Mouse (Mus musculus) embryonic facial prominence, embryonic 10.5 days (tissue): Measurements from ENCODE around the gene Gxylt2. TPM values are rescaled to one million over a fixed set of nuclear protein-coding genes. Genes with fewer than 3 reads are reported as not detected.

Source experiments
- DNase-seq: peaks from one replicate; pipeline ENCODE4 v3.0.0-alpha.2; 2017; ENCODE audit warnings: low spot score
- H3K27ac ChIP-seq: fragments of 300-500 bp; sonication (generic); replicated peaks from 2 replicates; pipeline ENCODE4 v1.5.1; 2016; ENCODE audit warnings: mild to moderate bottlenecking
- H3K27me3 ChIP-seq: fragments of 300-500 bp; sonication (generic); replicated peaks from 2 replicates; pipeline ENCODE4 v1.6.1; 2016; ENCODE audit warnings: low read depth, mild to moderate bottlenecking; ENCODE audit not compliant: poor library complexity, severe bottlenecking
- H3K36me3 ChIP-seq: fragments of 300-500 bp; sonication (generic); replicated peaks from 2 replicates; pipeline ENCODE4 v1.6.1; 2016; ENCODE audit warnings: mild to moderate bottlenecking, moderate library complexity
- H3K4me1 ChIP-seq: fragments of 300-500 bp; sonication (generic); 2 replicates; pipeline ENCODE4 v1.6.1; 2016
- H3K4me3 ChIP-seq: fragments of 300-500 bp; sonication (generic); 2 replicates; pipeline ENCODE4 v1.5.1; 2016; ENCODE audit warnings: mild to moderate bottlenecking, moderate library complexity
- H3K9me3 ChIP-seq: fragments of 300-500 bp; sonication (generic); 2 replicates; pipeline ENCODE4 v1.6.1; 2016; ENCODE audit warnings: mild to moderate bottlenecking
- WGBS: fragments of 180-500 bp; shearing (Covaris S2); methylation state at CpG from one replicate; pipeline ENCODE4 v1.1.7; 2016; 5-methylcytosine and 5-hydroxymethylcytosine counted together
- polyA plus RNA-seq: library from polyadenylated mRNA; unstranded; fragments of >200 nt; fragmentation: Nextera tagmentation; extraction: Ambion mirVana; gene quantifications from 2 replicates; pipeline ENCODE4 v1.2.1, GENCODE M21; 2016

Gene Gxylt2
- polyA plus RNA-seq, 1 experiment from 2014 or later = 3.6 TPM

- Histone ChIP-seq H3K27me3 (no peaks in the 10 kb centered on the region), H3K4me1 (no peaks in the 10 kb centered on the region), H3K36me3 (no peaks in the 10 kb centered on the region), H3K27ac (no peak overlapping the region), H3K4me3 (no peak overlapping the region), H3K9me3 (no peaks in the 10 kb centered on the region)
- DNase-seq = no peak
- 87% methylated on average over 6 of the region's 6 CpGs for WGBS
Observed at GRCm38 (mm10) chr6:100808221-100808778, 103.8 kb downstream of the Gxylt2 start.

- H3K27ac ChIP-seq = no peak overlapping the region
- no peaks in the 10 kb centered on the region for H3K36me3 ChIP-seq
- 93% methylated on average over 4 of the region's 4 CpGs for WGBS
- no peaks in the 10 kb centered on the region for H3K27me3 ChIP-seq
- no peaks in the 10 kb centered on the region for H3K4me1 ChIP-seq
- H3K9me3 ChIP-seq = no peaks in the 10 kb centered on the region
- DNase-seq = no peak
- H3K4me3 ChIP-seq = no peak overlapping the region
Observed at GRCm38 (mm10) chr6:100810117-100810516, 105.6 kb downstream of the Gxylt2 start.

- H3K27ac ChIP-seq = no peak overlapping the region
- no peak for DNase-seq
- WGBS = 89% methylated on average over 3 of the region's 3 CpGs
- H3K27me3 ChIP-seq = no peaks in the 10 kb centered on the region
- H3K4me3 ChIP-seq = no peak overlapping the region
- no peaks in the 10 kb centered on the region for H3K9me3 ChIP-seq
- no peaks in the 10 kb centered on the region for H3K4me1 ChIP-seq
- H3K36me3 ChIP-seq = no peaks in the 10 kb centered on the region
Observed at GRCm38 (mm10) chr6:100811731-100812130, 107.2 kb downstream of the Gxylt2 start.

GRCm38 (mm10) chr6:100821367-100821766, 116.8 kb downstream of the Gxylt2 start:
- 81% methylated on average over 2 of the region's 2 CpGs for WGBS
- Histone ChIP-seq H3K4me3 (no peak overlapping the region), H3K9me3 (no peaks in the 10 kb centered on the region), H3K27ac (no peak overlapping the region), H3K27me3 (no peaks in the 10 kb centered on the region), H3K4me1 (peaks cover 5% of the 10 kb centered on the region; the same call in 1 of the 2 replicates), H3K36me3 (no peaks in the 10 kb centered on the region)
- no peak for DNase-seq

GRCm38 (mm10) chr6:100823356-100823755, 118.8 kb downstream of the Gxylt2 start:
- Histone ChIP-seq H3K4me1 (peaks cover 5% of the 10 kb centered on the region; the same call in 1 of the 2 replicates), H3K27ac (no peak overlapping the region), H3K27me3 (no peaks in the 10 kb centered on the region), H3K4me3 (no peak overlapping the region), H3K9me3 (no peaks in the 10 kb centered on the region), H3K36me3 (no peaks in the 10 kb centered on the region)
- WGBS = 50% methylated on average over 1 of the region's 1 CpGs
- no peak for DNase-seq

GRCm38 (mm10) chr6:100824381-100824965, 119.9 kb downstream of the Gxylt2 start:
- WGBS = 76% methylated on average over 7 of the region's 7 CpGs
- Histone ChIP-seq H3K4me3 (no peak overlapping the region), H3K27ac (no peak overlapping the region), H3K27me3 (no peaks in the 10 kb centered on the region), H3K36me3 (no peaks in the 10 kb centered on the region), H3K4me1 (peaks cover 5% of the 10 kb centered on the region; the same call in 1 of the 2 replicates), H3K9me3 (no peaks in the 10 kb centered on the region)
- DNase-seq = no peak

GRCm38 (mm10) chr6:100826046-100826445, 121.5 kb downstream of the Gxylt2 start:
- Histone ChIP-seq H3K27ac (no peak overlapping the region), H3K4me1 (peaks cover 5% of the 10 kb centered on the region; the same call in 1 of the 2 replicates), H3K9me3 (no peaks in the 10 kb centered on the region), H3K4me3 (no peak overlapping the region), H3K27me3 (no peaks in the 10 kb centered on the region), H3K36me3 (no peaks in the 10 kb centered on the region)
- WGBS = 80% methylated on average over 6 of the region's 6 CpGs
- DNase-seq = no peak

- Histone ChIP-seq H3K4me3 (no peak overlapping the region), H3K27me3 (no peaks in the 10 kb centered on the region), H3K9me3 (no peaks in the 10 kb centered on the region), H3K36me3 (no peaks in the 10 kb centered on the region), H3K4me1 (peaks cover under 1% of the 10 kb centered on the region; the same call in 1 of the 2 replicates), H3K27ac (no peak overlapping the region)
- no peak for DNase-seq
- WGBS = 92% methylated on average over 7 of the region's 7 CpGs
Observed at GRCm38 (mm10) chr6:100828565-100828964, 124.0 kb downstream of the Gxylt2 start.

- Histone ChIP-seq H3K4me1 (0 out of 2 replicates have a peak, but pooled peaks cover 1% of the 10 kb centered on the region), H3K4me3 (no peak overlapping the region), H3K36me3 (peaks cover 3% of the 10 kb centered on the region), H3K27me3 (no peaks in the 10 kb centered on the region), H3K9me3 (no peaks in the 10 kb centered on the region), H3K27ac (no peak overlapping the region)
- WGBS = 82% methylated on average over 5 of the region's 5 CpGs
- no peak for DNase-seq
Observed at GRCm38 (mm10) chr6:100829770-100830169, 125.2 kb downstream of the Gxylt2 start.

- Histone ChIP-seq H3K4me1 (peaks cover 8% of the 10 kb centered on the region; the same call in 1 of the 2 replicates), H3K9me3 (no peaks in the 10 kb centered on the region), H3K27ac (no peak overlapping the region), H3K27me3 (no peaks in the 10 kb centered on the region), H3K36me3 (peaks cover 17% of the 10 kb centered on the region), H3K4me3 (no peak overlapping the region)
- DNase-seq = no peak
- WGBS = 90% methylated on average over 3 of the region's 3 CpGs
Observed at GRCm38 (mm10) chr6:100831188-100831587, 126.7 kb downstream of the Gxylt2 start.

GRCm38 (mm10) chr6:100831751-100832150, 127.2 kb downstream of the Gxylt2 start:
- 92% methylated on average over 6 of the region's 6 CpGs for WGBS
- DNase-seq = no peak
- Histone ChIP-seq H3K27me3 (no peaks in the 10 kb centered on the region), H3K9me3 (no peaks in the 10 kb centered on the region), H3K27ac (no peak overlapping the region), H3K4me3 (no peak overlapping the region), H3K36me3 (peaks cover 22% of the 10 kb centered on the region), H3K4me1 (peaks cover 8% of the 10 kb centered on the region; the same call in 1 of the 2 replicates)

- Histone ChIP-seq H3K36me3 (peaks cover 38% of the 10 kb centered on the region), H3K4me1 (peaks cover 8% of the 10 kb centered on the region; the same call in 1 of the 2 replicates), H3K27me3 (no peaks in the 10 kb centered on the region), H3K4me3 (peak within 1 kb of the TSS; percentile 92), H3K9me3 (no peaks in the 10 kb centered on the region), H3K27ac (peak within 1 kb of the TSS; percentile 97)
- DNase-seq = peak; percentile 93
- WGBS = under 1% methylated on average over 47 of the region's 50 CpGs
Observed at GRCm38 (mm10) chr6:100833355-100833754, 128.8 kb downstream of the Gxylt2 start, which contains the start of gene Ppp4r2. Gene Ppp4r2, plus strand, starts transcription at chr6:100833622.
